Mouse (Mus musculus): ENCODE results near the gene Klhl31. TPM values are rescaled to one million over a fixed set of nuclear protein-coding genes. Genes with fewer than 3 reads are reported as not detected.

Gene Klhl31
- polyA plus RNA-seq, 1 experiment: 0.06 TPM

DNA sequence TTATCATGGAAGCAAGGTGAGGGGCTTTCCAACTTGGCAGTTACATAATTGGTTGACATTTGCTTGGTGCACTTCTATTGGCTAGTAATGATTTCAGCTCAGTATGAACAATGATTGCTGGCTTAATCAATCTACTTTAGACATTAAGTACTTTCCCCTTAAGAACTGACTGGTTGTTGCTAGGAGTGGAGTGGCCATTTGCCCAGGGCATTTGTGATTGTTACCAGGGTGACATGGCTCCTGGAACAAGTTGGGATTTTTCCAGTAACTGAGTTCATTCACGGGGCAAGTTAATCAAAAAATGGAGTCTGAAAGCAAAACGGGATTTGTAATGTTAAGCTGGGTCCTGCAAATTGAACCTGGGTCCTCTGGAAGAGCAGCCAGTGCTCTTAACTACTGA, 15.8 kb upstream of the Klhl31 start:
- Histone ChIP-seq H3K27ac (ENCODE audit: insufficient read depth, low read length) (no peak overlapping the region), H3K4me3 (ENCODE audit: insufficient read depth, low read length) (no peak overlapping the region), H3K4me1 (ENCODE audit: control insufficient read depth, insufficient read depth, low read length) (no peaks in the 10 kb centered on the region; the same call in 1 of the 2 replicates)
- no peak for TF ChIP-seq CTCF (IDR thresholded peaks at IDR 0.05; ENCODE audit: extremely low read depth, insufficient read depth, low read length)
- no peak for TF ChIP-seq POLR2A (IDR thresholded peaks at IDR 0.05; ENCODE audit: extremely low read depth, insufficient read depth, low read length)

DNA sequence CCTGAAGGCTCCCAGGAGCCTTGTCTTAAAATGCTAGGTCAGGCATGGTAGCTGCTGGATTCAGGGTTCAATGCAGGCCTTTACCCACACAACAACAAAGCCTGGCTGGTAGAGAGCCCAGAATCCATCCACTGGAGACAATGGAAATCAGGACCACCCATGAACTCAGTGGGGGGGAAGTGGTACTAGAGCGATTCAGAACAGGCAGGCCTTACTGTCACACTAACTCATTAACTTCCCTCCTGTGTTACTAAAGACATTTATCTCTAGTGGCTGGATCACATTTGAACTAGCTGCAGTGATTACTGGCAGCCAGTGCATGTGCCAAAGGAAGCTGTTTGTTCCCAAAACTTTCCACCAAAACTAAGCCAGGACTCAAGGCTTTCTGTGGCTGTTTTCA, 13.4 kb upstream of the Klhl31 start:
- no peak for TF ChIP-seq POLR2A (IDR thresholded peaks at IDR 0.05; ENCODE audit: extremely low read depth, insufficient read depth, low read length)
- no peak for TF ChIP-seq CTCF (IDR thresholded peaks at IDR 0.05; ENCODE audit: extremely low read depth, insufficient read depth, low read length)
- Histone ChIP-seq H3K4me1 (ENCODE audit: control insufficient read depth, insufficient read depth, low read length) (no peaks in the 10 kb centered on the region; the same call in 1 of the 2 replicates), H3K27ac (ENCODE audit: insufficient read depth, low read length) (no peak overlapping the region), H3K4me3 (ENCODE audit: insufficient read depth, low read length) (no peak overlapping the region)

DNA sequence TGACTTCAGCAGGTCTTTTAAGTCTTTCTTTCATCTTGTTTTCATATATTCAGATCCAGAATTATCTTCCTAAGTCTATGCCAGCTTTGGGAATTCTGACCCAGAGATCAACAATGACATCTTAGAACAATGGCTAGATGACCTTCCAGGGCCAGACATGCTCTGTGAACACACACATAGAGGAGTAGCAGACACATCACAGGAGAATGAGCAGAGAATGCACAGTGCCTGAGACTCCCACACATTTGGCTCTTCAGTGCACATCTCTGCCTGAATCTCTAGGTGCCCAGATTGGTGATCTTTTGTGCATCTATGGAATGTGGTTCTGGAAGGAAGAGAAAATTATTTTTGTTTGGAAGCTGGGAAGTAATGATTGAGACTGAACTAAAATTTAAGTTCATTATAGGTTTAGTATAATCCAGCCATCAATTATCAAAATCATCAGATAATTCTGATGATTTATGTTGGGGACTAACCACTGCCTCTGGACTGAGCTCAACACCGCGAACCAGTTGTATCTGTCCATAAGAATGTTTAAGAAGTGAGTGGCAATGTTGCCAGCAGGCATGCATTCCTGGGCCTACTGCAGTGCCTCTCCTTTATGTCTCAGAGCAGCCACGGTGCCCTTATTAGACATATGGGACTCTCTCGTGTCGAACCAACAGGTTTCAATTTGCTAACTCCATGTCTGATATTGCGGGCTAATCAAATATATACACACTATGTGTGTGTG, 12.8 kb upstream of the Klhl31 start:
- H3K4me3 ChIP-seq (ENCODE audit: insufficient read depth, low read length): no peak overlapping the region
- H3K4me1 ChIP-seq (ENCODE audit: control insufficient read depth, insufficient read depth, low read length): no peaks in the 10 kb centered on the region; the same call in 1 of the 2 replicates
- H3K27ac ChIP-seq (ENCODE audit: insufficient read depth, low read length): no peak overlapping the region
- no peak for TF ChIP-seq POLR2A (IDR thresholded peaks at IDR 0.05; ENCODE audit: extremely low read depth, insufficient read depth, low read length)
- no peak for TF ChIP-seq CTCF (IDR thresholded peaks at IDR 0.05; ENCODE audit: extremely low read depth, insufficient read depth, low read length)

DNA sequence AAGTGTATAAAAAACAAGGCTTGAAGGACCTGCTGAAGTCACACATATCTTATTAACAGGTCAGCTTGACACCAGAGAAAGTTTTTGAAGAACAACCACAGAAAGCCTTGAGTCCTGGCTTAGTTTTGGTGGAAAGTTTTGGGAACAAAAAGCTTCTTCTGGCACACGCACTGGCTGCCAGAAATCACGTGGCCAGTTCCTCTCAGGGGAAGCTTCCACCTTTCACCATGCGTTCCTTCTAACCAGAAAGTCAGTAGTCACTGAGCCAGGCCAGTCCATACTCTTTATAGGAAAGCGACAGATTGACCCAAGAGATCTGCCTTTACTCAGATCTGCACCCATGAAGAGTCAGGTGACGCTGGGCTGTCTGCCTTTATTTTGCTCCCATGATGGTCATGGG, 12.1 kb upstream of the Klhl31 start:
- H3K4me3 ChIP-seq (ENCODE audit: insufficient read depth, low read length): no peak overlapping the region
- no peaks in the 10 kb centered on the region; the same call in 1 of the 2 replicates for H3K4me1 ChIP-seq (ENCODE audit: control insufficient read depth, insufficient read depth, low read length)
- no peak overlapping the region for H3K27ac ChIP-seq (ENCODE audit: insufficient read depth, low read length)
- TF ChIP-seq POLR2A (IDR thresholded peaks at IDR 0.05; ENCODE audit: extremely low read depth, insufficient read depth, low read length) (no peak), CTCF (IDR thresholded peaks at IDR 0.05; ENCODE audit: extremely low read depth, insufficient read depth, low read length) (no peak)

DNA sequence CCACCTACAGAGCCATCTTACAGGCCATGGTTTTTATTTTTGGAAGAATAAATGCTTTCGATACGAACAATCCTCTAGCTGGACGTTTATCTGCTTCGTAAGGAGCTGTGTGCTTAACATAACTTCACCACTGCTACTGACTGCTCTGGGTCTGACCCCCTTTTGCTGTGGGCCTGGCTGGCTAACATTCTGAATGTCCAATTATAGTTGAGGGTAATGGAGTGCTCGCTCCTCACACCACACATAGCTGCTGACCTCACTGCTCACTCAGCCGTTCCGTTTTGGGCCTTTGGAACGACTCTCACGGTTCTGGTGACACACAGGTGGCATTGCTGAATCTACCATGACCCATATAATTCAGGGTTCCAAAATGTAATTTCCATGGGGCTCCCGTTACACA, 7.6 kb upstream of the Klhl31 start:
- no peak overlapping the region for H3K27ac ChIP-seq (ENCODE audit: insufficient read depth, low read length)
- H3K4me1 ChIP-seq (ENCODE audit: control insufficient read depth, insufficient read depth, low read length): no peaks in the 10 kb centered on the region
- no peak overlapping the region for H3K4me3 ChIP-seq (ENCODE audit: insufficient read depth, low read length)
- TF ChIP-seq POLR2A (IDR thresholded peaks at IDR 0.05; ENCODE audit: extremely low read depth, insufficient read depth, low read length): no peak
- TF ChIP-seq CTCF (IDR thresholded peaks at IDR 0.05; ENCODE audit: extremely low read depth, insufficient read depth, low read length): no peak

- no peaks in the 10 kb centered on the region for H3K4me1 ChIP-seq (ENCODE audit: control insufficient read depth, insufficient read depth, low read length)
- H3K27ac ChIP-seq (ENCODE audit: insufficient read depth, low read length): no peak overlapping the region
- no peak overlapping the region for H3K4me3 ChIP-seq (ENCODE audit: insufficient read depth, low read length)
- no peak for TF ChIP-seq CTCF (IDR thresholded peaks at IDR 0.05; ENCODE audit: extremely low read depth, insufficient read depth, low read length)
These were observed 6.6 kb upstream of the Klhl31 start for GRCm38 (mm10) chr9:77629708-77630107.

GRCm38 (mm10) chr9:77630764-77631163, 5.5 kb upstream of the Klhl31 start:
- Histone ChIP-seq H3K4me3 (ENCODE audit: insufficient read depth, low read length) (no peak overlapping the region), H3K27ac (ENCODE audit: insufficient read depth, low read length) (no peak overlapping the region), H3K4me1 (ENCODE audit: control insufficient read depth, insufficient read depth, low read length) (no peaks in the 10 kb centered on the region)
- TF ChIP-seq POLR2A (IDR thresholded peaks at IDR 0.05; ENCODE audit: extremely low read depth, insufficient read depth, low read length): no peak

DNA sequence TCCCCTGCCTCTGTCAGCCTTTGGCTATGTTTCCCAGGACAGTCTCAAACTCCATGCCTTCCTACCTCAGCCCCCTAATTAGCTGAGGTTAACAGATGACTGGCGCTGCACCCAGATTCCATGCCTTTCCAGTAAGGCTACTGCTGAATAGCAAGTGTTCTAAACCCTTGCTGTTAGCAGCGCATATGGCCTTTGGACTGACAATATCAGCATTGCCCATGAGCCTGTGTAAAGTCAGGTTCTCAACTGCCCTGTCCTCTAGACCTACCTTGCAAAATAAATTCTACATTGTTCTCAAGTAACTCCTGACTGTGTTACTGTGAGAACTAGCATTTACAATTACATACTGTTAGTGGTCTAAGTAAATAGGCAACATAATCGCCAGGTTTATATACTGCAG, 3.9 kb upstream of the Klhl31 start:
- no peak overlapping the region for H3K27ac ChIP-seq (ENCODE audit: insufficient read depth, low read length)
- peaks cover under 1% of the 10 kb centered on the region; the same call in 1 of the 2 replicates for H3K4me1 ChIP-seq (ENCODE audit: control insufficient read depth, insufficient read depth, low read length)
- TF ChIP-seq POLR2A (IDR thresholded peaks at IDR 0.05; ENCODE audit: extremely low read depth, insufficient read depth, low read length) (no peak), CTCF (IDR thresholded peaks at IDR 0.05; ENCODE audit: extremely low read depth, insufficient read depth, low read length) (no peak)
- H3K4me3 ChIP-seq (ENCODE audit: insufficient read depth, low read length): no peak overlapping the region

DNA sequence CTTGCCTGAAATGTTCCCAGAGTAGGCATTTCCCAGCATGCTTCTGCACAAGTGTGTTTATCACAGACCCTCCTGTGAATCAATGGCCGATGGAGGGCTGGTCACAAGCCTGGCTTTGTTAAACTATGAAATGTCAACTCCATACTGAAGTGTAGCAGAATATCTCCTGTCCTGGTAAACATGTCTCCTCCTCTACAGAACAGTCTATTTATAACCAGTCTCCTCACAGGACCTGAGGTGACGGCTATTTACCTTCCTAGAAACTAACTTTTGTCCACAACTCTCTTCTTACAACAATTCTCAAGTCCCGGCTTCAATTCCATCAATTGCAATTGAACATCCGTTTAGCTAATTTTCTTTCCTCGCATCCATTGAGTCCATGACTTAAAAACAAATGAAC, 297 bp upstream of the Klhl31 start:
- Histone ChIP-seq H3K4me3 (ENCODE audit: insufficient read depth, low read length) (no peak overlapping the region), H3K4me1 (ENCODE audit: control insufficient read depth, insufficient read depth, low read length) (peaks cover 1% of the 10 kb centered on the region; the same call in 1 of the 2 replicates), H3K27ac (ENCODE audit: insufficient read depth, low read length) (no peak overlapping the region)
- TF ChIP-seq POLR2A (IDR thresholded peaks at IDR 0.05; ENCODE audit: extremely low read depth, insufficient read depth, low read length) (no peak), CTCF (IDR thresholded peaks at IDR 0.05; ENCODE audit: extremely low read depth, insufficient read depth, low read length) (no peak)

DNA sequence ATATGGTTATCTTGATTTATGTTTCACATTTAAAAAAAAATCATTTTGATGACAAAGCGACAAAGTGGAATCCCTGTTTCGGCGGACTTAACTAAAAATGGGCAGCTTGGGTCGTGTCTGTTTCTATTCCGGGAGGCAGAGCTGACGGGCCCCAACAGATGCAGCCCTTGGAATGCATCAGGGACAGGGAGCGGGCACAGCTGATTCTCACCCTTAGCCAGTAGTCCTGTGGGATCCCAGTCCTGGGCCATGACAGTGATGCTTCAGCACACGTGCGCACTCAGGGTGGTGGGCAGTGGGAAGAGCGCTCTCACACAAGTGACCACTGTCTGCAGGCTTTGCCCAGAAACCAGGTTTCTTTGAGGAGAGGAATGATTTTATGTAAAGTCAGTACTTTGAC, 1.1 kb downstream of the Klhl31 start:
- Histone ChIP-seq H3K4me1 (ENCODE audit: control insufficient read depth, insufficient read depth, low read length) (peaks cover 1% of the 10 kb centered on the region; the same call in 1 of the 2 replicates), H3K27ac (ENCODE audit: insufficient read depth, low read length) (no peak overlapping the region), H3K4me3 (ENCODE audit: insufficient read depth, low read length) (no peak overlapping the region)
- TF ChIP-seq CTCF (IDR thresholded peaks at IDR 0.05; ENCODE audit: extremely low read depth, insufficient read depth, low read length) (no peak), POLR2A (IDR thresholded peaks at IDR 0.05; ENCODE audit: extremely low read depth, insufficient read depth, low read length) (no peak)

Data from cortical plate, adult 2 months (tissue).